Mouse (Mus musculus): ENCODE measurements around the gene Prkce.

- TF ChIP-seq CTCF (IDR thresholded peaks at IDR 0.05; ENCODE audit: low read depth) (no peak), EP300 (IDR thresholded peaks at IDR 0.05; ENCODE audit: low read depth) (no peak)
Measured at GRCm38 (mm10) chr17:86467291-86467898, 299.8 kb downstream of the Prkce start.
